Mouse (Mus musculus): Measurements from ENCODE around the gene Slc1a2. TPM values are rescaled to one million over a fixed set of nuclear protein-coding genes. Genes with fewer than 3 reads are reported as not detected.
A peak's percentile ranks its signal among the peaks of the same experiment; 100 is the strongest.

Gene Slc1a2
- total RNA-seq, 2 experiments from 2014 or later = 0.03 to 0.08 TPM

DNA sequence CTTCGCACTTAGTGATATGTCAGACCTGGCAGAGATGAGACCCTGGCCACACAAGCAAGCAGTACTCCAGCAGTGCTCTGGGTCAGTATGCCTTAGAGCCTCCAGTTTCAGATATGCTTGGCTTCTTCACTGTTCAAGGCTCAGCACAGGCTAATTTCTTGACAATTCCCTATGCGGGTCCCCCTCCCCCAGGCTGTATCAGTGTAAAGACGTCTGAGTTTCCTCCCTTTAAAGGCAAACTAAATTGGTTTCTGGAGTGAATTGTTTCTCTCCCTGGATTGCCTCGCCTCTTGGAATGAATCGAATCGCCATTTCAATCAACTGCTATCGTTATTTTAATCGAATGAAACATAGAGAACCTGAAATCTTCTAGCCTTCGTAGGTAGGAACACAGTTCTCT lies 4.5 kb downstream of the Slc1a2 start:
- DNase-seq = no peak
- intact Hi-C loops (cut with DNase I) = no loop called here

DNA sequence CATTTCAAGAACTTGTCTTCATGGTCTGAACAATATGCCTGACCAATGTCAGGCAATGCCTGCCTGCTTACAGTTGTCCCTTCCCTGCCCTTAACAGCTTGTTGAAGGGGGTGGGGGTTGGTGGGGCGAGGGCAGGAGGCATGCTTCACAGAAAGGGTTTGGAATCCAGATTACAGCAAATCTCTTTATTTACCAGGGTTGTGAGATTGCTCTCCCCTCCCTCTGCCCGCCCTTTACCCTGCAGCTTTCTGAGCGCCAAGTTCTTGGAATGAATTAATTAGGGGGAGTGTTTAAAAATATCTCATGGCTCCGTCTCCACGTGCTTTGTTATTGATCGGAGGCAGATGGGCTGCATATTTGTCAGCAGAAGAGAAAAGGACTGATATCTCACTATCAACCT lies 4.9 kb downstream of the Slc1a2 start:
- no peak for DNase-seq
- intact Hi-C loops (cut with DNase I) = no loop called here

DNA sequence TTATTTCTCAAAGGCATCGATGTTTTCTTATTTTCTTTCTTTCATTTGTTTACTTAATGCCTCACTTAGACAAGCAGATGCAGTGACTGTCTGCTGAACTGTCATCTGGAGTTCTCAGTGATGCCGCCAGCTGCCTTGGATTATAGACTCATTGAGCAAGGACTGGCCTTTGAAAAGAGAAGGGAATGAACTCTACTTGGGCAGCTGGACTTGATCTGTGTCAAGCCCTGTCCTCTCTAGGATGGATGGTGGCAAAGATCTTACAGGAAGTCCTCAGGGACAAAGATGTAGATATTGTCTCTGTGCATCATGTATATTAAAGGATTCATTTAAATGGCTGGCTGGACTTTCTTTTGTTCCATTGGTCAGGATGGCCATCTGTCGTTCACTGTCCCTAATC lies 5.4 kb downstream of the Slc1a2 start:
- intact Hi-C loops (cut with DNase I) = no loop called here
- DNase-seq = no peak

DNA sequence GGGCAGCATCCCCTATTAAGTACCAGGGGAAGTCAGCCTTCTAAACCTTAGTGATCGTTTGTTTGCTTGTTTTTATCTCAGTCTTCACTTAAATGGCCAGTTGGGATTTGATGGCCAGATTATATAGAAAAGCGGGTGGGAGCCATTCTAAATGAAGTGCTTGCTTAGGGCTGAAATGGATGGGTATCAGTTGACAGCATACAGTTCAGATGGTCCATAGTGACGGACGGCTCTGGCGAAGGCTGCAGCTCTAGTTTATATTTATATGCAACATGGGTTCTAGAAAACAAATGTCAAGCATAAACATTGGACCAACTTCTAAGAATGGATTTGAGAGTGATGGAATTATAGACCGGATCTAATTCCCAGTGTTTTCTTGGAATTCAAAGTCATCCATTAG lies 9.5 kb downstream of the Slc1a2 start:
- intact Hi-C loops (cut with DNase I) = no loop called here

DNA sequence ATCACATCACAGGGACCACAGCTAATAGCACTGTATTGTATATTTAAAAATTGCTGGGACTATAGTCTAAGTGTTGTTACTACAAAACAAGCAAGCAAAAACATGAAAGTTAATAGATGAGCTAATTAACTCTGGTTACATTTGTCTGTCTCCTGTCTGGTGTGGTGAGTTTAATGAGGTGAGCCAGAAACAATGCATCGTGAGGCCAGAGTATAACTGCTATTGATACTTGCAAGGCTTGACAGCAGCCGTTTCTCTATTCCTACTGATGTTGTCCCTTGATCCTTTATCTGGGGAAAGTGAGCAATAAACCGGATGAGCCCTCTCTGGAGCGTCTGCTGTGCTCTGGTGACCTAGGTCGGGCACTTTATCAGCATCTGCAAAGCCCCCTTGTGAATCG lies 11.1 kb downstream of the Slc1a2 start:
- no peak for DNase-seq
- intact Hi-C loops (cut with DNase I) = no loop called here

More for the DNA sequence above, 9.5 kb downstream of the Slc1a2 start:
- DNase-seq = no peak

DNA sequence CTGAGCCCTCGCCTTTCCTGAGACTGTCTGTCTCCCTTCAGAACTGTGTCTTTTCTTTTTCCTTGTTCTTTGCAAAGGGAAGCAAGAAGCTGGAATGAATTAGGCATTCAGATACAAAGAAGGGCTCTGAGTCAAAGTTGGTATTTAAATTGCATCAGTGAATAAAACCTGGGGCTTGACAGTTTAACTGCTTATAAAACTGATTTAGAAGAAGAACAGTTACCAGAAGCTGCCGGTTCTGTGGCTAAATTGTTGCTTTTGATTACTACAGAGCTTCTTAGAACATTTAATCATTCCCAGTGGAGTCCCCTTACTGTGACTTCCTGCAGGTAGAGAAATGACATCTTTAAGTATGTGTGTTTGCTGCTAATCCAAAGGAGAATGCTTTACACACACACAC lies 16.1 kb downstream of the Slc1a2 start:
- intact Hi-C loops (cut with DNase I) = no loop called here

DNA sequence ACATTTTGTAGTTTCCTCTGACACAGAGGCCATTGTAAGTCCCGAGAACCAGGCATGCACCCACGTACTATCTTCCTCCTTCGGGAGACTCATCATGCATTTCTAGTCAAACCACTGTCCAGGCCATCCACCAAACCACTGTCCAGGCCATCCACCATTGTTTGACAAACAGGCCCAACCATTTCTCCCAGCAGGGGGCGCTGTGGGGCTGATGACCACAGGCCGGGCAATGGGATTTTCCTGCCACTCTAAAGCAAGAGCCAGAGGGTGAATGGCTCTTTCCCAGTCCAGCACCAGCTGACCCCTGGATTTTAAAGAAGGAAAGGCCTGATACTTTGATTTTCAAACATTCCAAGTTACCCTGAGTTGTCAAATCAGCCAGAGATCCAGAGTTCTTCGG lies 16.8 kb downstream of the Slc1a2 start:
- DNase-seq = peak; percentile 31 to 69
- intact Hi-C loops (cut with DNase I) = no loop called here

More for the DNA sequence above, 16.1 kb downstream of the Slc1a2 start:
- no peak for DNase-seq

DNA sequence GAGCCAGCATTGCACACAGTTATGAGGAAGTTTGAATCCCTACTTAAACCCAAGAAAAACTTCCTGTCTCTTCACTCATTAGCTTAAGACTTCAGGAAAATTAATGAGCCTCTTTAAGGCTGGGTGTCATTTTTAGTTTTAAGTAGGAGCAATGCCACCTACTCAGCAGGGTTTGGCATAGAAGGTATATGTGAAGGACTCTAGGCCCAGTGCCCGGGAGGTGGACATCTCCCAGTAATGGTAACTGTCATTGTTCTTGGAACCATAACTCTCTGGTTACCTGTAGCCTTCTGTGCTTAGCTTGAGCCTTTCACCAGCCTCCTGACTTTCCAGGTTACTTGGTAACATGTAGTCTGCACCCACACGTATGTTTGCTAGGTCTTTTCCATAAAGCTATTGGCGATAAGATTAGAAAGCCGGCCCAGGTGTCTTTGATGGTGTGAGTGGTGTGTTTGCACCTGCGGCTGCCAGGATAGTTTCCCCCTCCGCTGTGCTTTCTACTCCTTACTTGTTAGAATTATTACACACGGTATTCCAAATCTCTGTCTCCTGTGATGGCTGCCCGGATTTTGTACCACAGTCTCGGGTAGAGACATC lies 18.4 kb downstream of the Slc1a2 start:
- DNase-seq = no peak
- intact Hi-C loops (cut with DNase I) = no loop called here

DNA sequence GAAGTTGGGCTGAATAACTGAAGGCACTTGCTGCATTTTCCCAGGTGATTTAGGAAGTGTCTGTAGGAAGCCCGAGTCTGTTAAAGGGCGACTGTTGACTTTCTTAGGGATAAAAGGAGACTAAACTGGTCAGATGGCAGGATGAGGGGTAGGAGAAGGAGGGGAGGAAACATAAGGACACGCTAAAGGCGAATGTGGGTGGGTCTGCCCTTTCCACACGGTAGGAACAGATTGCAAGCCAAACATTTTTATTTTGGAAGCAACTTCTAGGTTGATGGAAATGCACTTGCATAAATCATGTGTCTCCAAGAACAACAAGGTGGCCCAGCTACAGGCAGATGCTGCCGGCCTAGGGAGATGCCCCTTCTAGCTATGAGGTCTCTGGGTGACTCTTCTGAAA lies 18.9 kb downstream of the Slc1a2 start:
- DNase-seq = no peak
- intact Hi-C loops (cut with DNase I) = no loop called here

DNA sequence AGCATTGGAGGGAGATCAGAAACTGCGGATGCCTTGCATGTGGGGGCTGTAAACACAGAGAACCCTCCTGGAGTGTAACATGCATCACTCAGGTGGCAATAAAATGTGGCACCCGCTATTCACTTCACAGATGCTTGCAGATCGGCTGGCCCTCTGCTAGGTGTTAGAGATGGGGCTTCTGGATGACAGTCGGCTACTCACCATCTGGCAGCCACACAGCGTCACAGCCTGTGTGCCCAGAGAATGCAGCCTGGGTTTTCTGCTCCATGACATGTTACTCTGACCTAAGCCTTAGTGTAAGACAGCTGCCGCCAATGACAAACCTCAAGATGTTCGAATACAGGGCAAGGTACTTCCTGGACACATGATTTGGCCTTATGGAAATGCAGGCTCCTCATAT lies 22.9 kb downstream of the Slc1a2 start:
- intact Hi-C loops (cut with DNase I) = loop anchor here (5.0 kb wide), 2 partner anchors 381 to 666 kb away; no protein-coding TSS in a partner anchor
- no peak for DNase-seq

DNA sequence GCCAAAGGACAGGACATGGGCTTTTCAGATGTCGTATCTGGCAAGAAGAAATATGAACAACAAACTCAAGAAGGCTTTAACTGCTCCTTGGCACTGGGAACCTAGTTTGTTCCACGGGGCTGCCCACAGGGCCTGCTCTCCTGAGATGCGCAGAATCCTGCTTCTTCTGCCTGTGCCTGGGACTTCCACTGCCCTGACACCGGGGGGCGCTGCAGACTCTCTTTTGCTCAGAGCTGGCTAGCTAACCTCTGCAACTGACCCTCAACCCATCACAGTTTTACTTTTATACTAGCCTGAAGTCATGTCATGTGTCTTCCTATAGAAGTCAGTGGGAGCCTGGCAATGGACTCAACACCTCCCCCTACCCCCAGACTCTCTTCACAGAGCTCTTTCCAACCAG lies 23.7 kb downstream of the Slc1a2 start:
- peak; percentile 43 to 60 for DNase-seq
- intact Hi-C loops (cut with DNase I) = loop anchor here (1.0 to 5.0 kb wide), 5 partner anchors 123 to 743 kb away; no protein-coding TSS in a partner anchor

DNA sequence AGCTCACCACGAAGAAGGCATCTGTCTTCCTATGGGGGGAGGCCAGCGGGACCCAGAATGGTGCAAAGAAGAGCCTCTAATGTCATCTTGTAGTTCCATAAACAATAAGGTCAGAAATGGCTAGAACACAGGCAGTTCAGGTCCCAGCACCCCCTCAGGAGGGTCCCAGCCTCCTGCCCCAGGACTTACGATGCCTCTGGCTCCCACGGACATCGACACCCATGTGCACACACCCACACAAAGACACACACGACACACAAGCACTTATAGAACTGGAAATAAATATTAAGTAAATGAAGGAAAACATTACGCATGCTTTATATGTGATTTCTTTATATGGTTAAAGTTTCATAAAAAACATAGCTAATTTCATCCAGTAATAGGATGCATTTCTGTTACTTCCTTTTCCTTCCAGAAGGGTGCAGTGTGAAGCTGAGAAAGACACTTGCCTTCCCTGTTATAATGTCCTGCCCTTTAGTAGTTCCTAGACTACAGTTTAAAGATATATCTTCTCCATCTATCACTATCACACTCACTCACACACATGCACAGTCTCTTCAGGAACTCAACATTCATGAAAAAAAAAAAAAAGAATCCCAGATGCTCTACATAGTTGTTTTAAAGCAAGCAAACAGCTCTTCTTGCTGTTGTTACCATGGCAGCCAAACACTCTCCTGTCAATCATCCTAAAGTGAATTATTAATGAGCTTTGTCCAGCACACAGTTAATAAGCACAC lies 27.1 kb downstream of the Slc1a2 start:
- intact Hi-C loops (cut with DNase I) = loop anchor here (2.0 kb wide), 1 partner anchor 399 kb away; no protein-coding TSS in a partner anchor
- DNase-seq = no peak

DNA sequence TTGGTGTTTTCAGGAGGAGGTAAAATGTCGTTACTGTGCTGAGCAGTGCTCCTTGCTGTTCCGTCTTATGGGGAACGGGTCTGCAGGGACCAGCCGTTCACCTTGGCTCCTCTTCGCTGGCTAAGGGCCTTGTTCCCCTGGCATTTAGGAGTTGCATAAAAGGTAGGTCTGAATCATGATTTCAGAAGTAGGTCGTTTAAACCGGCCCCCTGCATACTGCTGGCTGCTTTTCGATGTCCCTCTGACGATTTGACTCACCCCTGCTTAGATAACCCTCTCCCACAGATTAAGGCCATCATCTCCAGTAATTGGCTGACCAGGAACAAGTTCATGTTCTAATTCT lies 27.6 kb downstream of the Slc1a2 start:
- intact Hi-C loops (cut with DNase I) = no loop called here
- DNase-seq = no peak

DNA sequence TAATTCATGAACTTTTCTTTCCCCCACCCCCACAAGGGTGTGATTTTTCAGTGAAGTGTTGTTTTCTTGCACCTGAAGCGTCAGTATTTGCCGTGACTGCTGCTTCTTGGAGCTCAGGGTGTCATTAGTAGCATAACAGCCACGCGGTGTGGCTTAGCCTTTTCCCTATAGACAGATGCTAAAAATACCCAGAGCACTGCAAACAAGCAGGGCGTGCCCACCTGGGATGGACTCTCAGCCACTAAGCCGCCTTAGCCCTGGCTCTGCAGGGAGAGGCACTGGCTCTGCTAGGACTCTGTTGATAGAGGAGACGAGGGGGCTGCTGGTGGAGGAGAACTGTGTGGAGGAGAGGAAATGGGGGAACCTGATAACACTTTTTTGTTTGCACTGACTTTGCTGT lies 35.1 kb downstream of the Slc1a2 start:
- intact Hi-C loops (cut with DNase I) = no loop called here
- DNase-seq = no peak

DNA sequence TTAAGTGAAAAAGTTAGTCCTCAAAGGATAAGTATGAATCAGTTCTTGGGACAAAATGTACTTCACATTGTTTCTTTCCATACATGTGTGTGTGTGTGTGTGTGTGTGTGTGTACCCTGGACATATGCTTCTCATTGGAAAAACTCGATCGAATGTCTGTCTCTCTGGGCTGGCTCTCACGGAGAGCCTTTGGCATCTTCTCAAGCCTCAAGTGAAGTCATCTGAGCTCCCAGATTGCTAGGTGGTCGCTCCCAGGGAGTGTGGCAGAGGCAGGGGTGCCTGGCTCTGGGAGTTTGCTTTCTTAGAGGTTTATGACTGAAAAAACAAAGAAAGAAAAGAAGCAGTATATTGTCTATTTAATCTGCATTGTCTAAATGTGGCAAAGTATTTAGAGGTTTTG lies 36.3 kb downstream of the Slc1a2 start:
- intact Hi-C loops (cut with DNase I) = no loop called here
- DNase-seq = no peak

DNA sequence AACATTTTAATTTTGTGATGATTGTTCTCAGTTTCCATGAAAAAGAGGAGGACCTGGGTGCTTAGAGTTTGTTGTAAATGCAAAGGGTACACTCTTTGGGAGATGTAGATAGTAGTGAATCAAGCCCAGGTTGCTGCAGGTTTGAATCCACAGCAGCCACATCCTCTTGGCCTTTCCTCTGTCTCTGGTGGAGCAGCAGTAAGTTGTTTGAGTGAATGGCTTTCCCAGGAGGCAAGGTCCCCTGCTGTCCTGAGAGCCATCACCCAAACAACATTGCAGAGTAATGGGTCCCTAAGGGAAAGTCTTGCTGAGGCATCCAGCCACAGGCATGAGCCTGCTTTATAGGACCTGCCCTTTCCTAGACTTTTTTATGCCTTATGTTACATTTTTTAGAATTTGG lies 37.1 kb downstream of the Slc1a2 start:
- no peak for DNase-seq
- intact Hi-C loops (cut with DNase I) = no loop called here

DNA sequence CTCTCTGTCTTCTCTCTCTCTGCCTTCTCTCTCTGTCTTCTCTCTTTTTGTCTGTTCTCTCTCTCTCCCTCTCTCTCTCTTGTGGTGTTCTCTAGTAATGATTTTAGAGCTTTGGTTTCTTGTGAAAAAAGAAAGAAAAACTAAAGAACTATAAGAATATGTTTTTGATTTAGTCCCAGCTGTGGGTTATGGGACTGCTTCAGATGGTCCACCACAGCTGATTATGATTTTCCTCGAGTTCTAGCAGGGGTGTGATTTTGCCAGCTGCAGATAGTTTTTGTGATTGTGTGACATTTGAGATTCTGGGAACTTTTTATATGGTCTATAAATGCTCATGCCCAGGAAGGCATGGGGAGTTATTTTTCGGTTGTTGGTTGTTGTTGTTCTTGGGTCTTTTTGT lies 39.3 kb downstream of the Slc1a2 start:
- intact Hi-C loops (cut with DNase I) = no loop called here
- no peak for DNase-seq

DNA sequence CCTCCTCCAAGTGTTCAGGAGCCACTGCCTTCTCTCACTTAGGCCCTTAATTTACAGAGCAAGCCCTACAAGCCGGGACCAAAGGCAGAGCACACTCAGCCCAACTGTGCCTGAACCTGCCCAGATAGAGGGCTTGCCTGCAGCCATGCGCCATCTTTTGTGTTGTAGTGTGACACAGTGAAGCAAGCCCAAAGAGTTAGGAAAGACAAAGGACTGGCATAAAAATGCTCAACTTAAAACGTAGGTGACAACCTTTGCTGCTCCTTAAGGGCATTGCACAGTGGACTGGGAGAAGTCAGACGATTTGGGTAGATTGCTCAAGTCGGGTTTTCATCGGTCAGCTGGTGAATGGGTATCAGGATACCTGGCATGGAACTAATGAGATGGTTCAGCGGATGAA lies 41.5 kb downstream of the Slc1a2 start:
- DNase-seq = no peak
- intact Hi-C loops (cut with DNase I) = no loop called here

DNA sequence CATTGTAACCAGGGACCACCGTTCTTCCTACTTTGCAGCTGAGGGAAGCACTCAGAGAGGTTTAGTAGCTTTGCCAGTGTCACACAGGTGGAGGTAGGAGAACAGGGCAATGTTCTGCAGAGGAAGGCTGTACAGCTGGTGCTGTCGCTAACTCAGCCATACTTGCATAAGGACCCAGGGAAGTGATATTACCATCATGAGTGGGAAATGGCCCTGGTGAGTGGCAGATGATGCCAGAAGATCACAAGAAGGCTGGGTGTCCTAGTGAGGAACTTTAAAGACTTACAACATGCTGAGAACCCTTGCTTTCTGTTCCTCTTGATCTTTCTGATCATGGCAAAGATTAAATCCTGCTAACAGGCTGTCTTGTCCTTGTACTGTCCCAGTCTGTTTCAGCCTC lies 42.2 kb downstream of the Slc1a2 start:
- no peak for DNase-seq
- intact Hi-C loops (cut with DNase I) = no loop called here

DNA sequence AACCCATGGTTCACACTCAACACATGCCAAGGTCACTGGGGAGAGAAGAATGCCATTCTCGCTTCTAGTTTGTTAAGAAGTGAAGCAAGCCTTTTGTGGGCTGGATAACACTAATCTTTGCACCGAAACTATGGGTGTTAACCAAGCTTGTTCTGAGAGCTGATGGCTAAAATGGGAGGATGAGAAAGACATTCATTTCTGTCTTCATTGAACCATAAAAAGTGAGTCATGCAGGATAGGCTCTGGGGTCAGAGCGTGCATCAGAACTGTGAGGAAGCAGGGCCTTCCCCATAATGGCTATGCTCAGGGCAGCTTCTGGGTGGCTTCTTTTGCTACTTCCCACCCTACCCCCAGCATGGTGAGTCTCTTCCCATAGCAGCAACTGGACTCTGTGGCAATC lies 42.9 kb downstream of the Slc1a2 start:
- intact Hi-C loops (cut with DNase I) = no loop called here
- no peak for DNase-seq

DNA sequence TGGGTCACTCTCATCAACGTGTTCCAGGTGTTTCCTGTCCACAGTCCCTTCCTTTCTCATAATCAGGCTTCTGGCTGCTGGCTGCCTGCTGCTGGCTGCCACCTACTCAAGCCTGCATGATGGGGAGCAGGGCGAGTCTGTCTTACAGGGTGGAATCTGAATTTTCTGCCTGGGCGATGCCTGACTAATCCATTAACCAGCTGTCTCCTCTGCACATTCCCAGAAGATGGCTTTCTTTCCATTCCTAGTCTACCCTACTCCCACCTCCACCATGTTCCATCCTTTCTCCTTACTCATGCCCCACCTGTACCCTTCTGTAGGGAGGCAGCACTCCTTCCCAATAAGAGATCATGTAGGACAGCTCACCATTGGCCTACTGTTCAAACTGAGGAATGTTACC lies 45.1 kb downstream of the Slc1a2 start:
- intact Hi-C loops (cut with DNase I) = no loop called here
- DNase-seq = no peak

DNA sequence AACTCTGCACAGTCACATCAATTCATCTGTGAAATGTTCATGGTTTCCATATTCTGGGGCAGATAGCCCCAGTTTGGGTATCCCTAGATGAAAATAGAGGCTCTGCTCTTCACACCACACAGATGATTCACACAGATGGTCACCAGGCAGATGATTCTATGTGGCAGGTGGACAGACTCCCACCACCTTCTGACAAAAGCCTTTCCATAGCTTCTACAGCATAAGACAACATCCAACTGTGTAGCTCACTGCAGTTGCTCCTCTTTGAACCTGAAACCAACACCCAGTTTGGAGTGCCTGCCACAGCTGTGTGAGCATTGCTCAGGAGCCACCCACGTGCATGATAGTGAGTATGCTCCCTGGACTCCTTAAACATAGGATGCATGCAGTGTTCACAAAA lies 46.3 kb downstream of the Slc1a2 start:
- no peak for DNase-seq
- intact Hi-C loops (cut with DNase I) = no loop called here

DNA sequence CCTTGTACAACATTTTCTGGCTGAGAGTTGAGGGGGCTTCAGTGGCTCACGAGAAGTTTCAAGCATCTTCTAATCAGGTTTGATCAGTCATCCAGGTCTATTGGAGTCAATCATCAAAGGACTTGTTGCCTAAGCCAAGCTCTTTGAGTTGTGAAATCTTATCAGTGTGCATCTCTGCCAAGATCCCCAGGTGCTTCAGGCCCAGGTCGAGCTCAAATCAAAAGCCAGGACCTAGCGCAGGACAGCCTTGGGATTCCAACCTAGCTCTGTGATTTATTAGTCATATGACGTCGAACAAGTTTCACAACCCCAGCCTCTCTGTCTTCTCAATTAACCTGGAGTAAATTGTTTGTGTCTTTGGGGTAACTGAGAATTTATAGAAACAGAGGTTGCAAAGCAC lies 53.1 kb downstream of the Slc1a2 start:
- intact Hi-C loops (cut with DNase I) = no loop called here

More for the DNA sequence above, 53.1 kb downstream of the Slc1a2 start:
- no peak for DNase-seq
